Mouse (Mus musculus): Measurements from ENCODE around the gene Dpy19l2. TPM values are rescaled to one million over a fixed set of nuclear protein-coding genes. Genes with fewer than 3 reads are reported as not detected.
A peak's percentile ranks its signal among the peaks of the same experiment; 100 is the strongest.
"Not testable (repeated sequence)": the region's sequence is repeated elsewhere in the genome, so short reads cannot be mapped to it uniquely, and the experiment has no call there.

Dpy19l2 gene
- not detected in 2 replicates for polyA plus RNA-seq (2012; ENCODE audit: insufficient read depth, insufficient read length, missing spikeins)

DNA sequence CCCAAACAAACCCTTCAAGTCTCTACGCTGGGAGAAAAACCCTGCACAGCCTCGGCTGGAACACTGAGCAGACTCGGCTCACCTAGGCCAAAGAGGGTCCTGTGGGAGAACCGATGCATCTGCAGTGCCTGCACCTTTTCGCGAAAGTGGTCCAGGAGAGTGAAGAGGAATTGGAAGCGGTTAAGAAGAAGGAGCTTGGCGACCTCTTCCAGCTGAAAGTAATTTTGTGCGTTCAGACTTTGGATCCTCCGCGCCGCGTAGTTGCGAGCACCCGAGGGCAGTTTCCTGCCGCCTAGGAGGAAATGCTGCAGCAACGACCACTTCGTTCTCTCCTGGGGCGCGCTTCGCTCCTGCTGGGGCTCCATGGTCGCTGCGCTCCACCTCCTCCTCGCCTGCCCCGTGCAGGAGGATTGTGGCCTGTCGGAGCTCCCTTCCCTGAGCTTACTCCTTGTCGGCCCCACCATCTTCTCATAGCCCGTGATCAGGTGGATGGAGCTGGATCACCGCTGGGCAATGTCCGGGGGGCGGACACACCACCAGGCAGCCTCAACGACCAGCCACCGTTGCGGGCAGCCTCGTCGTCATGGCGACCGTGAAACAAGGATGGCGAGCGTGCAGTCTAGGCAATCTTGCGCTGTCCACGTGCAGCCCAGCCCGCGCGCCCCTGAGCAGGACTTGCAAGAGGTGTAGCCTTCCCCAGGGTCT is at the start of gene Dpy19l2:
Gene Dpy19l2, minus strand, starts transcription at position 594 of the 705 bp plus-strand sequence.
- no peak within 1 kb of the TSS for H3K27ac ChIP-seq (ENCODE audit: insufficient read depth, low read depth, low read length)
- no peaks in the 10 kb centered on the region for H3K4me1 ChIP-seq (ENCODE audit: control insufficient read depth, insufficient read depth, low read length)
- no peak within 1 kb of the TSS for H3K4me3 ChIP-seq (ENCODE audit: insufficient read depth, low read length)
- TF ChIP-seq CTCF (IDR thresholded peaks at IDR 0.05; ENCODE audit: low read depth, low read length) (no peak), POLR2A (IDR thresholded peaks at IDR 0.05; ENCODE audit: borderline replicate concordance, low read depth, low read length) (no peak)

DNA sequence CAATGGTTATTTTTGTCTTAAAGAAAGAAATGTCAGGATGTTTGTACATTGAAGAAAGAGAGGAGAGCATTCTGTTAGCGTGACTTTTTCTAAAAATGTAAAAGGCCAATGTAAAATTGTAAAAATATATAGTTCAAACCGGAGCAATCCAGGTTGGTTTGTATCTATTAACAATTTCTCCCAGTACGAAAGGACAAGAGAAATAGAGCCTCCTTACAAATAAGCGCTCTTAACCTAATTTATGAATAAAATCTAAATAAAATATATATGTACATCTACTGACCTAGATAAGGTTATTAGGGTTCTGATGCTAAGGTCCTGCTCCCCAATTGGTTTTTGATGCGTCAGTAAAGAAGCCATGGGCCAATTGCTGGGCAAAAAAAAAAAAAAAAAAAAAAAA is 48.9 kb upstream of the Dpy19l2 start:
- Histone ChIP-seq H3K4me3 (ENCODE audit: insufficient read depth, low read length) (no peak overlapping the region), H3K27ac (ENCODE audit: insufficient read depth, low read depth, low read length) (no peak overlapping the region), H3K4me1 (ENCODE audit: control insufficient read depth, insufficient read depth, low read length) (no peaks in the 10 kb centered on the region)
- TF ChIP-seq CTCF (IDR thresholded peaks at IDR 0.05; ENCODE audit: low read depth, low read length): no peak
- TF ChIP-seq POLR2A (IDR thresholded peaks at IDR 0.05; ENCODE audit: borderline replicate concordance, low read depth, low read length): no peak

DNA sequence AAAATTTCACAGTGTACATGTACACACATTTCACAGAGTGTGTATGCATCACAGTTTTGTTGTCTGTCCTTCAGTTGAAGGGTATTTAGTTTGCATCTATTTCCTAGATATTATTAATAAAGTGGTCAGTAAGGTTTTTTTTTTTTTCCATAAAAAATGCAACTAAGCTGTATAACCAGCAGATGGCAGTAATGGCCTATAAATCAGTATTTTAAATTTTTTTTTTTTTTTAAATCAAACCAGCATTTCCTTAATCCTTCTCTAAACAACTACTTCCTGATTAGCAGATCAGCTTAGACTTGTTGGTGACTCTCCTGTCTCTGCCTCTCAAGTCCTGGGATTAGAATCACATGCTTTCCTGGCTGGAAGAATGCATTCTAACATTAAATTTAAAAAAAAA is 5.2 kb upstream of the Dpy19l2 start:
- Histone ChIP-seq H3K27ac (ENCODE audit: insufficient read depth, low read depth, low read length) (no peak overlapping the region), H3K4me1 (ENCODE audit: control insufficient read depth, insufficient read depth, low read length) (no peaks in the 10 kb centered on the region), H3K4me3 (ENCODE audit: insufficient read depth, low read length) (no peak overlapping the region)
- TF ChIP-seq POLR2A (IDR thresholded peaks at IDR 0.05; ENCODE audit: borderline replicate concordance, low read depth, low read length) (no peak), CTCF (IDR thresholded peaks at IDR 0.05; ENCODE audit: low read depth, low read length) (no peak)

DNA sequence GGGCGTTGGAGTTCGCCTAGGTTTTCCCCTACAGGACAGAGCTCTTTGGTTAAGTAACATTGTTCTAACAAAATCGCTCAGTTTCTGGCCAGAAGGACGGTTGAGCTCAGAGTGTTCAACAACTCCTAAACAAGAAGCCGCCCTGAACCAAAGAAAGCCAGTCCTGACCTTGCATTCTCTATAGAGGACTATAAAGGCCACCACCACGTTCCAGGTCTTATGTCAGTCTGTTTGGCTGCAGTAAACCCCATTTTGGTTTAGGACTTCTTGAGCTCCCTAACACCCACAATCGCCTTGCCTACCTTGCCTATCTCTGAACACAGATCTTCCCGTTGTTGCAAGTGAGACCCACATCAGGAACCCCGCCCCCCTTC is 299 bp upstream of the Dpy19l2 start:
- H3K27ac ChIP-seq (ENCODE audit: insufficient read depth, low read depth, low read length): no peak overlapping the region
- TF ChIP-seq POLR2A (IDR thresholded peaks at IDR 0.05; ENCODE audit: borderline replicate concordance, low read depth, low read length): no peak
- H3K4me3 ChIP-seq (ENCODE audit: insufficient read depth, low read length): no peak overlapping the region
- no peaks in the 10 kb centered on the region for H3K4me1 ChIP-seq (ENCODE audit: control insufficient read depth, insufficient read depth, low read length)

DNA sequence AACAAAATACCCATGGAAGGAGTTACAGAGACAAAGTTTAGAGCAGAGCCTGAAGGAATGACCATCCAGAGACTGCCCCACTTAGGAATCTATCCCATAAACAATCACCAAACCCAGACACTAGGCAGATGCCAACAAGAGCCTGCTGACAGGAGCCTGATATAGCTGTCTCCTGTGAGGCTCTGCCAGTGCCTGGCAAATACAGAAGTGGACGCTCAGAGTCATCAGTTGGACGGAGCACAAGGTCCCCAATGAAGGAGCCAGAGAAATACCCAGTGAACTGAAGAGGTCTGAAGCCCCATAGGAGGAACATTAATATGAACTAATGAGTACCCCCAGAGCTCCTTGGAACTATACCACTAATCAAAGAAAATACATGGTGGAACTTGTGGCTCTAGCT is 58.8 kb downstream of the Dpy19l2 start:
- H3K4me3 ChIP-seq (ENCODE audit: insufficient read depth, low read length); H3K27ac ChIP-seq (ENCODE audit: insufficient read depth, low read depth, low read length); H3K4me1 ChIP-seq (ENCODE audit: control insufficient read depth, insufficient read depth, low read length): not testable (repeated sequence)

DNA sequence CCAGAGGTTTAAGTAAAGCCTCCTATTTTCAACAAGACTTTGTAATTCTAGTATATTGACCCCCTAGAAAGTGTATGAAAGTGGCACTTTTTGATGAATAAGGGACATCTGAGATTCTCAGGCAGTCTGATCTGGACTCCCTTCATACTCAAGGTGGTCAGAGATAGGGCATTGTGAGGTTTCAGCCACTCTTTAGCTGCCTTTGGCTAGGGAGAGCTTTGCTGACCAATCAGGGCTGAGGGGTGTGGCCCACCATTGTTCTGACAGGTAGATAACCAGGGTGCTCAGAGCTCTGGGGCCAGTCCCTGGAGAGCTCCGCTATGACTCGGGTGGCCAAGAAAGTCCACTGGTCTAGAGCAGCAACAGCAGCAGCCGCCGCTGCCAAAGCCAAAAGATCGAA is 71.2 kb downstream of the Dpy19l2 start, which contains the start of gene Cypt4:
Gene Cypt4, plus strand, starts transcription at position 301 of the 400 bp plus-strand sequence.
- Histone ChIP-seq H3K4me1 (ENCODE audit: control insufficient read depth, insufficient read depth, low read length) (no peaks in the 10 kb centered on the region), H3K4me3 (ENCODE audit: insufficient read depth, low read length) (no peak within 1 kb of the TSS), H3K27ac (ENCODE audit: insufficient read depth, low read depth, low read length) (no peak within 1 kb of the TSS)
- TF ChIP-seq CTCF (IDR thresholded peaks at IDR 0.05; ENCODE audit: low read depth, low read length): no peak
- no peak for TF ChIP-seq POLR2A (IDR thresholded peaks at IDR 0.05; ENCODE audit: borderline replicate concordance, low read depth, low read length)

DNA sequence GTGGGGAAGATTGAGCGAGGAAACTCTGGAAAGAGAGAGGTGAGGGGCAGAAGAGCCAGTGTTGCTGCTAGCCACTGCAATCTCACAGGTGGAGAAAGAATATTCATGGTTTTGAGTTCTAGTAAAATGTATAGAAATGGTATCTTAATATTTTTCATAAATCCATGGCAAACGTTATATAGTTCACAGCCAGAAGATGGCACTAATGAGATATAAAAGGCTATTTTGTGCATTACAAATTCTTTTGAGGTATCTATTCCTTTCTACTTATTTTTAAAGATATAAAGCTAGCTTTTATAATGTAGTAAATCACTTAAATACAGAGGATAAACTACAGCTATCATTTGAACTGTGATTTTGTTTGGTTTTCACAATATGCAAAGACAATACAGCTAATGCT is 157.9 kb downstream of the Dpy19l2 start:
- Histone ChIP-seq H3K4me3 (ENCODE audit: insufficient read depth, low read length) (no peak overlapping the region), H3K4me1 (ENCODE audit: control insufficient read depth, insufficient read depth, low read length) (no peaks in the 10 kb centered on the region), H3K27ac (ENCODE audit: insufficient read depth, low read depth, low read length) (no peak overlapping the region)
- TF ChIP-seq CTCF (IDR thresholded peaks at IDR 0.05; ENCODE audit: low read depth, low read length): no peak
- TF ChIP-seq POLR2A (IDR thresholded peaks at IDR 0.05; ENCODE audit: borderline replicate concordance, low read depth, low read length): no peak

DNA sequence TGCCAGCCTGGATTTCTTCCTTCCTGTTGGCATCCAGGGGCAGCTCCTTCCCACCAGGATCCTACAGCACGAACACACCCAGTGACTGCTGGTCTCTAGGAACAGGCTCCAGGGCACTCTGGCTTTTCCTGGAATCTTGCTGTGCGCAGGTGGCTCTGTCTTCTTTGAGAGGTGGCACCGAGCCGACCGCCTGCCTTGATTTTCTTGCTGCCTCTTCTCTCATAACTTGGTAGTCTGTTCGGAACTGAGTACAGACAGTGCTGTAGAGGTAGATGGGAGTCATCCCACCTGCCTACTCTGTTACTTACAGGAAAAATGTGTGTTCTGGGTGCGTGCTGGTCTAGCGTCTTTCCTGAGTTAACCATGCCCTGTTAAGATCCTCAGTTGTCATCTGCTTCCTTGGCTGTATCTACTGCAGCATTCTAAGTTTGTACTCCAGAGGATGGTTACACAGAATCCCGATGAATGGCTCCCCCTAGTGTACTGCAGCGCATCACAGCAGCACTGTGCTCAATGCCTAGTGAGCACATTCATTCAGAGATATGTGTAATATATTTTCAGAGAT is 179.4 kb downstream of the Dpy19l2 start:
- peak; percentile 65 for TF ChIP-seq CTCF (IDR thresholded peaks at IDR 0.05; ENCODE audit: low read depth, low read length)
- no peak for TF ChIP-seq POLR2A (IDR thresholded peaks at IDR 0.05; ENCODE audit: borderline replicate concordance, low read depth, low read length)
- Histone ChIP-seq H3K4me1 (ENCODE audit: control insufficient read depth, insufficient read depth, low read length) (peaks cover 23% of the 10 kb centered on the region), H3K4me3 (ENCODE audit: insufficient read depth, low read length) (no peak overlapping the region), H3K27ac (ENCODE audit: insufficient read depth, low read depth, low read length) (no peak overlapping the region)

DNA sequence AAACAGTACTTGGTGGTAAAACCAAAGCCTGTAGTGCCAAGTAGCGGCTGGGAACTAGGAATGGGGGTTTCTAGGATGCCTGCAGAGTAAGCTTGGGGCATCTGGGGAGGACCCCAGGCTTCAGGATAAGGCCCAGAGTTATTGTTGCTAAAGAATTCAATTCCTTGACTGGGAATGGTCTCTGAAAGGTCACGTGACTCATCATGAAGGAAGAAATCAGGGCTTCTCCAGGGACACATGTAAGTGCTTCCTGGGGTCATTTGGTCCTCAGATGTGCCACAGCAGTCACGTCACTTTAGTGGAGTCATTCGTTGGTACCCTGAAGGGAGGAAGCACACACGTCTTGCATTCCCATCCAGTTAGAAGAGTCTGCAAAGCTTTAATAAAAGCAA is 182.0 kb downstream of the Dpy19l2 start:
- TF ChIP-seq POLR2A (IDR thresholded peaks at IDR 0.05; ENCODE audit: borderline replicate concordance, low read depth, low read length): no peak
- TF ChIP-seq CTCF (IDR thresholded peaks at IDR 0.05; ENCODE audit: low read depth, low read length): no peak
- Histone ChIP-seq H3K27ac (ENCODE audit: insufficient read depth, low read depth, low read length) (no peak overlapping the region), H3K4me3 (ENCODE audit: insufficient read depth, low read length) (no peak overlapping the region), H3K4me1 (ENCODE audit: control insufficient read depth, insufficient read depth, low read length) (peaks cover 36% of the 10 kb centered on the region)

DNA sequence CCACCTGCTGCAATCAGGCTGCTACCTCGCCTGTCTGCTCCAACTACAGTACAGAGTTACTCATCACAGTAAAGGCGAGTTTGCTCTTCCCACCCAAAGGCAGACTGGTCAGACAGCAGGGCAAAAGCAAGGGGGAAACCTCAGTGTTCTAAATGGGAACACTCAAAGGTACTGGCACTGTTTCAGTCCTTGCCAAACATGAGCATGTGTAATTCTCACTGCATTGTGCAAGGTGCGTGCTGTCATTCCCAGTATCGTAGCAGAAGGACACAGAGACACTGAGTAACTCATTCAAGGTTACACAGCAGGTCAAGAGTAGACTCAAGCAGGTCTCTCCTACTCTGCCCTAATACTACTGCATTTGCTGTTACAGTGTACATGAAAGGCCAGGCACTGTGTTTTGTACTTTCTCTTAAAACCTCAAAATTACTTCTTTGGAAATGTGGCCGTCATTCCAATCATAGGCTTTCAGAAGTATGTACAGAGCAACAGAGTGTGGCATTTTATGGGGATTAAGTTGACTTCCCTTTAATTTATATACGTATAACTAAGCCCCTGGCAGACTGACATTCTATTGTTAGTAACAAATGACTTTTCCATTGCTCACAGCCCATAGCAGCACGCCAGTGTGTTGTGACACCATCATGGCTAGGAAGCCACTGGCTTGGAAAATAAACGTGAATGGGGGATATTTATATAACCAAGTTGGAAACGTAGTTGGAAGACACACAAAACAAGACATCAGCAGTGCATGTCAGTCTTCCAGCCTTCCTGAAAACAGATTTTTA is 182.6 kb downstream of the Dpy19l2 start:
- no peak for TF ChIP-seq POLR2A (IDR thresholded peaks at IDR 0.05; ENCODE audit: borderline replicate concordance, low read depth, low read length)
- no peak for TF ChIP-seq CTCF (IDR thresholded peaks at IDR 0.05; ENCODE audit: low read depth, low read length)
- Histone ChIP-seq H3K27ac (ENCODE audit: insufficient read depth, low read depth, low read length) (no peak overlapping the region), H3K4me3 (ENCODE audit: insufficient read depth, low read length) (no peak overlapping the region), H3K4me1 (ENCODE audit: control insufficient read depth, insufficient read depth, low read length) (peaks cover 36% of the 10 kb centered on the region)

Measured in bone marrow macrophage, adult 2 months (primary cell).